Mouse (Mus musculus) neutrophil, adult 83 days (primary cell): Measurements from ENCODE around the gene Gm17660. TPM values are rescaled to one million over a fixed set of nuclear protein-coding genes. Genes with fewer than 3 reads are reported as not detected.

Experiments
- total RNA-seq, 2 experiments: library from RNA; stranded (reverse); gene quantifications; one replicate each; pipeline ENCODE4 v1.2.4; 2023

Gene Gm17660
- total RNA-seq = not detected

GRCm38 (mm10) chr5:104077508-104077907, at the start of gene Gm17660:
TSS of gene Gm17660 (minus strand) at chr5:104077608.

GRCm38 (mm10) chr5:104113491-104114172, 36.2 kb upstream of the Gm17660 start, which contains the start of gene Sparcl1:
TSS of gene Sparcl1 (minus strand) at chr5:104113733.

GRCm38 (mm10) chr5:104046256-104047199, 30.9 kb downstream of the Gm17660 start, which contains the start of gene Nudt9:
TSS of gene Nudt9 (plus strand) at chr5:104046306.

GRCm38 (mm10) chr5:104021597-104022378, 55.6 kb downstream of the Gm17660 start, which contains the start of gene Hsd17b11:
TSS of gene Hsd17b11 (minus strand) at chr5:104021919.

Other genes with a start within 250 kb of the Gm17660 start
- 1 to 10 TPM; 1.0 to 1.3 TPM for gene Klhl8, start 166.3 kb downstream of the Gm17660 start, total RNA-seq
- not detected for gene Hsd17b13, start 100.2 kb downstream of the Gm17660 start, total RNA-seq
- 100 to 1,000 TPM; 138 to 146 TPM for gene Hsd17b11, start 55.7 kb downstream of the Gm17660 start, total RNA-seq
- 10 to 100 TPM; 19.0 to 22.2 TPM for gene Nudt9, start 31.3 kb downstream of the Gm17660 start, total RNA-seq
- not detected for gene Sparcl1, start 36.1 kb upstream of the Gm17660 start, total RNA-seq
- gene Dspp, start 93.1 kb upstream of the Gm17660 start, total RNA-seq = not detected
- gene Dmp1, start 125.0 kb upstream of the Gm17660 start, total RNA-seq = under 1 TPM; 0.20 to 0.31 TPM
- 1 to 10 TPM; 3.2 to 5.7 TPM for gene Ibsp, start 221.6 kb upstream of the Gm17660 start, total RNA-seq
- gene Mepe, start 247.7 kb upstream of the Gm17660 start, total RNA-seq = not detected